Mouse (Mus musculus) neural tube, embryonic 13.5 days (tissue): ENCODE measurements around the gene Gpr179. TPM values are rescaled to one million over a fixed set of nuclear protein-coding genes. Genes with fewer than 3 reads are reported as not detected.
"Not testable (repeated sequence)": the region's sequence is repeated elsewhere in the genome, so short reads cannot be mapped to it uniquely, and the experiment has no call there.

Source experiments
- ATAC-seq: fragments of 200-750 bp; cut with Nextera tagmentation; 2 replicates; pipeline ENCODE4 v1.8.0; 2017; ENCODE audit warnings: low read depth, mild to moderate bottlenecking, moderate TSS enrichment, moderate library complexity
- H3K27ac ChIP-seq: fragments of 300-500 bp; sonication (generic); replicated peaks from 2 replicates; pipeline ENCODE4 v1.5.1; 2015; ENCODE audit warnings: moderate library complexity, mild to moderate bottlenecking, inconsistent platforms
- H3K27me3 ChIP-seq: fragments of 300-500 bp; sonication (generic); 2 replicates; pipeline ENCODE4 v1.6.1; 2015; ENCODE audit warnings: mild to moderate bottlenecking, inconsistent platforms
- H3K36me3 ChIP-seq: fragments of 300-500 bp; sonication (generic); 2 replicates; pipeline ENCODE4 v1.6.1; 2015; ENCODE audit warnings: mild to moderate bottlenecking, inconsistent platforms
- H3K4me1 ChIP-seq: fragments of 300-500 bp; sonication (generic); replicated peaks from 2 replicates; pipeline ENCODE4 v1.6.1; 2015; ENCODE audit warnings: inconsistent platforms
- H3K4me2 ChIP-seq: fragments of 300-500 bp; sonication (generic); 2 replicates; pipeline ENCODE4 v1.6.1; 2015; ENCODE audit warnings: inconsistent platforms, mild to moderate bottlenecking, moderate library complexity
- H3K4me3 ChIP-seq: fragments of 300-500 bp; sonication (generic); 2 replicates; pipeline ENCODE4 v1.5.1; 2015; ENCODE audit warnings: mild to moderate bottlenecking, inconsistent platforms
- H3K9ac ChIP-seq: fragments of 300-500 bp; sonication (generic); 2 replicates; pipeline ENCODE4 v1.6.1; 2015; ENCODE audit warnings: moderate library complexity, mild to moderate bottlenecking, inconsistent platforms
- H3K9me3 ChIP-seq: fragments of 300-500 bp; sonication (generic); 2 replicates; pipeline ENCODE4 v1.6.1; 2016; ENCODE audit warnings: inconsistent platforms
- WGBS: fragments of 180-500 bp; shearing (Covaris S2); methylation state at CpG from one replicate; pipeline ENCODE4 v1.1.7; 2015; 5-methylcytosine and 5-hydroxymethylcytosine counted together
- polyA plus RNA-seq: library from polyadenylated mRNA; unstranded; fragments of >200 nt; fragmentation: Nextera tagmentation; extraction: Ambion mirVana; gene quantifications from 2 replicates; pipeline ENCODE4 v1.2.1, GENCODE M21; 2015

Gpr179 gene
- polyA plus RNA-seq, 1 experiment from 2014 or later, result 0.66 TPM

- Histone ChIP-seq H3K27me3 (0 out of 2 replicates have a peak, but pooled peaks cover 3% of the 10 kb centered on the region), H3K36me3 (peaks cover 13% of the 10 kb centered on the region), H3K4me1 (peaks cover 26% of the 10 kb centered on the region), H3K9ac (no peak overlapping the region), H3K9me3 (no peaks in the 10 kb centered on the region), H3K4me2 (no peak overlapping the region), H3K4me3 (no peak overlapping the region), H3K27ac (no peak overlapping the region)
- 91% methylated on average over 9 of the region's 9 CpGs for WGBS
- no peak for ATAC-seq
These were observed 17.5 kb downstream of the Gpr179 start for GRCm38 (mm10) chr11:97334400-97334799.

DNA sequence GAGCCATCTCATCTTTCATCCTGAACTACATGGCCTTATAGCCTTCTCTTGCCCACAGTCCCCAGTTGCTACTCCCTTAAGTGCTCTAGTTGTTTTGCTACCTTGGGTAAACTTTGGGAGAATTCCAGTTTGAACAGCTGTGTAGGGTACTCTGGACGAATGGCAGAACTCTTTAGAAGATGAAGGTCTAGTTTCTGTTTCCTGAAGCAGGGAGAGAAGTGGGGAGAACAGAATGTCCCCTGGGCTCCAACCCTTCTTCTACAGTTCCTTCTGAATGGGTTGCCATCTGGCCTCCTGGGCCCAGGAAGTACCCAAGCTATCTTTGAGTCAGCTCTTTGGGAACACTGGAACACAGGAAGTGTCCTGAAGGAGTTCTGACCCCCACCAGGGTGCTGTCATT lies 18.0 kb downstream of the Gpr179 start:
- Histone ChIP-seq H3K9ac (no peak overlapping the region), H3K4me3 (no peak overlapping the region), H3K4me2 (no peak overlapping the region), H3K9me3 (no peaks in the 10 kb centered on the region), H3K36me3 (peaks cover 18% of the 10 kb centered on the region), H3K27ac (no peak overlapping the region), H3K4me1 (peaks cover 24% of the 10 kb centered on the region), H3K27me3 (0 out of 2 replicates have a peak, but pooled peaks cover 3% of the 10 kb centered on the region)
- WGBS, result 66% methylated on average over 1 of the region's 1 CpGs
- no peak for ATAC-seq

GRCm38 (mm10) chr11:97333044-97333443 lies 18.8 kb downstream of the Gpr179 start:
- no peak overlapping the region for H3K9ac ChIP-seq
- no peaks in the 10 kb centered on the region for H3K9me3 ChIP-seq
- 0 out of 2 replicates have a peak, but pooled peaks cover 15% of the 10 kb centered on the region for H3K4me1 ChIP-seq
- WGBS, result 49% methylated on average over 9 of the region's 9 CpGs
- H3K27ac ChIP-seq, result no peak overlapping the region
- H3K27me3 ChIP-seq, result 0 out of 2 replicates have a peak, but pooled peaks cover 2% of the 10 kb centered on the region
- H3K4me2 ChIP-seq, result no peak overlapping the region
- H3K36me3 ChIP-seq, result peaks cover 25% of the 10 kb centered on the region
- no peak for ATAC-seq
- H3K4me3 ChIP-seq, result no peak overlapping the region

- Histone ChIP-seq H3K27ac (no peak overlapping the region), H3K4me2 (no peak overlapping the region), H3K4me3 (no peak overlapping the region), H3K4me1 (0 out of 2 replicates have a peak, but pooled peaks cover 14% of the 10 kb centered on the region), H3K27me3 (no peaks in the 10 kb centered on the region), H3K36me3 (peaks cover 34% of the 10 kb centered on the region), H3K9ac (0 out of 2 replicates have a peak overlapping the region, but pooled peaks have one; percentile 2), H3K9me3 (no peaks in the 10 kb centered on the region)
- 71% methylated on average over 12 of the region's 12 CpGs for WGBS
- no peak for ATAC-seq
These were observed 20.4 kb downstream of the Gpr179 start for GRCm38 (mm10) chr11:97331231-97332190.

GRCm38 (mm10) chr11:97330315-97330714 lies 21.6 kb downstream of the Gpr179 start:
- ATAC-seq, result no peak
- Histone ChIP-seq H3K9ac (no peak overlapping the region), H3K9me3 (no peaks in the 10 kb centered on the region), H3K4me1 (0 out of 2 replicates have a peak, but pooled peaks cover 14% of the 10 kb centered on the region), H3K27me3 (no peaks in the 10 kb centered on the region), H3K4me3 (no peak overlapping the region), H3K27ac (no peak overlapping the region), H3K4me2 (no peak overlapping the region), H3K36me3 (peaks cover 46% of the 10 kb centered on the region)
- WGBS, result 93% methylated on average over 1 of the region's 1 CpGs

DNA sequence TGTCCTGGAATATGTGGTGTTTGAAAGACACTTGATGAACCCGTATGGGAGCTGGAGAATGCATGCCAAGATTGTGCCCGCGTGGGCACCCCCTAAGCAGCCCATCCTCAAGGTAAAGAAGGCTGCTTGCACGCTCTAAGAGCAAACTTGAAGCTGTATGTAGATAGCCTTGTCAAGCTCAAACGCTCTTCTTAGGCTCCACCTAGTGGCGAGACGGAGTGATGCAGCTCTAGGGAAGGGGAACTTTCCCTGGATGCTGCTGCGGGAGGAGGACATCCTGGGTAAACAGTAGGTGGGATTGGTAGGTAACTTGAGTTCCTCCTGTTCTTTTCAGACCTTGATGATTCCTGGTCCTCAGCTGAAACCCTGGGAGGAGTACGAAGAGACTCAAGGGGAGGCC lies 23.7 kb downstream of the Gpr179 start:
- Histone ChIP-seq H3K27me3 (no peaks in the 10 kb centered on the region), H3K27ac (no peak overlapping the region), H3K4me3 (no peak overlapping the region), H3K4me2 (no peak overlapping the region), H3K36me3 (peaks cover 61% of the 10 kb centered on the region), H3K9me3 (no peaks in the 10 kb centered on the region), H3K4me1 (0 out of 2 replicates have a peak, but pooled peaks cover 14% of the 10 kb centered on the region), H3K9ac (no peak overlapping the region)
- WGBS, result 27% methylated on average over 9 of the region's 9 CpGs
- no peak for ATAC-seq

DNA sequence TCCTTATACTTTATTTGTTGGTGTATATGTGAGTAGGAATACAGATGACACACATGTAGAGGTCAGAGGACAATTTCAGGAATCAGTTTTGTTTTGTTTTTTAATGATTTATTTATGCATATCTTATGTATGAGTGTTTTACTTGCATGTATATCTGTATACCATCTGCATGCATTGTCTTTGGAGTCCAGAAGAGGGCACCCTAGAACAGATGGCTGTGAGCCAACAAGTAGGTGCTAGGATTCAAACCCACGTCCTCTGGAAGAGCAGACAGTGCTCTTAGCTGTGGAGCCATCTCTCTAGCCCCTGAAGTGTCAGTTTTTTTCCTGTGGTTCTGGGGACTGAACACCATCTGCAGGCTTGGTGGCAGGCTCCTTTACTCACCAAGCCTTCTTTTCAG lies 26.7 kb downstream of the Gpr179 start:
- Histone ChIP-seq H3K27me3 (no peaks in the 10 kb centered on the region), H3K27ac (no peak overlapping the region), H3K4me2 (no peak overlapping the region), H3K9me3 (no peaks in the 10 kb centered on the region), H3K4me3 (no peak overlapping the region), H3K4me1 (no peaks in the 10 kb centered on the region), H3K9ac (no peak overlapping the region), H3K36me3 (peaks cover 72% of the 10 kb centered on the region)
- WGBS, result 74% methylated on average over 1 of the region's 1 CpGs
- no peak for ATAC-seq

DNA sequence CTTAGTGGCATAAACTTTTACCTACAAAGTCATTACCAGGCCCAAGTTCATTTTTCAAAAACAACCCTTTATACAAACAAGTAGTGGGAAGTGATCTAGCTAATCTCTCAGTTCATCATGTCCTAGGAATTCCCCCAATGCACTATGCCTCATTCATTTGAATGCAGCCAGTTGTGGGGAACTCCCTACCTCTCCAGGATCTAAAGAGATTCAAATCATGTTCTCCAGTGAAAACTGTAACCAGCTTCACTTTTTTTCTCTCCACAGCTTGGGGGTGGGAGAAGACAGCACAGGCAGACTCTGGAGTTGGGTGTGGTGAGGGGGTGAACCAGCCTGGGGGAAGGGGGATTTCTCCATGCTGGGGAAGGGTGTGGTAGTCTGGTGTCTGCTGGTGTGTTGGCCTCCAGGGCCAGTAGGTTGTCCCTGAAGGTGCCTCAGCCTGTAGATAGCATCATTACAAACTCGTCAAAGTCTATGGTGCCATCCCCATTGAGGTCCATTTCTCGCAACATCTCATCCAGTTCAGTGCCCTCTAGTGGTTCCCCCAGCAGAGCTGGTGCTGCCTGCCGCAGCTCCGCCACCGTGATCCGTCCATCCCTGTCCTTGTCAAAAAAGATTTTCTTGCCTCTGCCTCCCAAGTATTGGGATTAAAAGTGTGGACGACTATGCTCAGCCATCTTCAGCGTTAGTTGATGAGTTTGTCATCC lies 29.8 kb downstream of the Gpr179 start:
- H3K4me3 ChIP-seq, H3K4me1 ChIP-seq, H3K4me2 ChIP-seq, H3K27me3 ChIP-seq, H3K9me3 ChIP-seq, H3K27ac ChIP-seq, H3K9ac ChIP-seq, ATAC-seq: not testable (repeated sequence)
- peaks cover 53% of the 10 kb centered on the region for H3K36me3 ChIP-seq
- WGBS, result 81% methylated on average over 8 of the region's 8 CpGs

DNA sequence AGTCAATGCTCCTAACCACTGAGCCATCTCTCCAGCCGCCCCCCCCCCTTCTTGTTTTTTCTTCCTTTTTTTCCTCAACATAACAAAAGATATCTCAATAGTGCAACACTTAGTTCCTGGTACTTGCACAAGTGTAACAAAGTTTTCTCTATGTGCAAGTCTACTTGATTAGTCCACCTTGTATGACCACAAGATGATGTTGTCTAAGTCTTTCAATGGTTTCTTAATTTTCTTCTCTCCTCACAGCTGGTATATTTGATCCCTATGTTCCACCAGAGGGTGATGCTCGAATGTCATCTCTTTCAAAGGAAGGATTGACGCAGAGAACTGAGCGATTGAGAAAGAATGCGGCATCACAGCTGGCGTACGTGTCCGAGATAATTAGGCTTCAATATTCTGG lies 30.7 kb downstream of the Gpr179 start:
- WGBS, result 96% methylated on average over 8 of the region's 8 CpGs
- Histone ChIP-seq H3K27me3 (no peaks in the 10 kb centered on the region), H3K9me3 (no peaks in the 10 kb centered on the region), H3K4me1 (peaks cover 7% of the 10 kb centered on the region), H3K4me2 (no peak overlapping the region), H3K9ac (no peak overlapping the region), H3K4me3 (no peak overlapping the region), H3K27ac (no peak overlapping the region), H3K36me3 (peaks cover 44% of the 10 kb centered on the region)
- no peak for ATAC-seq

DNA sequence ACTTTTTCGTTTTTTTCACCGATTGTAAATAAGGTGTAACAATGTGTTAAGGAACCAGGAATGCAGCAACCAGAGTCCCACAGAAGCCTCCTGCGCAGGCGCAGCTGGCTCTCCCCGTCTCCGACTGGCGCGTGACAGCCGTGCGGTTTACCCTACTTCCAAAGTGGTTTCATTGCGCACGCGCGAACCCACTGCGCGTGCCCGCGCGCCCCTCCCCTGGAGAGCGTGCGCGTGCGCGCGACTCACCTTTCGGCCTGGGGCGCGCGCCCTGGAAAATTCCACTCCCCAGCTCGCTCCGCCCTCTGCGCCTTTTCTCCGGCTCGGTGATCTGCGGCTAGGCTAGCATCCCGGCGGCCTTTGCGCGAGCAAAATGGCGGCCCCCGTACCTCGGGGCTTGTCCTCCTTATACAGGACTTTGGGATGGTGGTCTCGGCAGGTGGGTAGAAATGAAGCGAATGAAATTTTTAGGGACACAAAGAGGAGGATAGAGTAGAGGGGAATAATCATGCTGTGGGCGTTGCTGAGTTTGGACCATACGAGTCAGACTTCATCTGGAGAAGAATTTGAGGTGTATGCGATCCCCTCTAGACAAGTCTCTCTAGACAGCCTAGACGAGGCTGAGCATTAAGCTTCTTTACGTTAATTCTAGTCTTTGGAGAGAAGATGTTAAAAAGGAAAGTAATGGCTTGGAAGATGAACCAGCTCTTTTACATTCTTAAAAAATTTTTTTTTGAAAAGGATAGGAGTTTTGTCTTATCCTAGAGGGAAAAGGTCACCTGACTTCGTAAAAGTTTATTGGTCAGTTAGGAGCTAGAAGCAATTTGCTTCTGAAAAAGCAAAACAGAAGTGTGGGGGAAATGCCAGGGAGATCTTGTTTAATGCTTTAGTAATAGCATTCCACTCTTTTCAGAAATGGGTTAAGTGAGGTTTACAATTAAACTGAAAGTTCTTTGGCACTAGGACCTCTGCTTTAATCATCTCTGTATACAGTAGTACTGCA lies 36.1 kb downstream of the Gpr179 start, which contains the start of gene Mrpl45:
Gene Mrpl45 (plus strand): TSS at position 213 of the 1,000 bp plus-strand sequence.
- Histone ChIP-seq H3K9ac (peak within 1 kb of the TSS; percentile 74), H3K4me2 (peak within 1 kb of the TSS; percentile 61), H3K9me3 (no peaks in the 10 kb centered on the region), H3K27me3 (0 out of 2 replicates have a peak, but pooled peaks cover 2% of the 10 kb centered on the region), H3K4me1 (peaks cover 20% of the 10 kb centered on the region), H3K27ac (peak within 1 kb of the TSS; percentile 80), H3K36me3 (peaks cover 5% of the 10 kb centered on the region; the same call in 1 of the 2 replicates), H3K4me3 (peak within 1 kb of the TSS; percentile 57)
- WGBS, result under 1% methylated on average over 50 of the region's 50 CpGs
- ATAC-seq, result peak; percentile 96
